Mouse (Mus musculus) thymus, postnatal 14 days (tissue): Measurements from ENCODE around the gene Pdlim7.

Source experiments
- DNase-seq: peaks from one replicate; pipeline ENCODE4 v3.0.0; 2021

Pdlim7 gene

GRCm38 (mm10) chr13:55484520-55485088 is 28.9 kb downstream of the Pdlim7 start:
- peak; percentile 63 for DNase-seq

DNA sequence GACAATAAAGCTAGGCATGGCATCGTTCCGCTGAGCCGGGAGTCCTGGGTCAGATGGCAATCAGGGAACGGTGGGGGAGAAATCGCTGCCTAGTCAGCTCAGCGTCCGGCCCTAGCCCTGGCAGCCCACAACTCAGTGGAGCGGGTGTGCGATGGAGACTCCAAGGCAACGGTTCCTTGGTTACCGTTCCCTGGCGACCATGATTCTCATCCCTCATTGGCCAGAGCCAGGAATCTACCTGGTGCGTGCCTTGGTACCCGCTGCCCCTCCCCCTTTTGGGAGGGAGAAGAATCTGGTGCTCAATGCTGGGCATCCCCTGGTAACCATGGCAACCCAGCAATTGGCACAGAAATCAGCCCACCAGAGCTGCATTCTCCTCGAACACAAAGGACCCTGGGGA is 29.9 kb downstream of the Pdlim7 start:
- DNase-seq: no peak

DNA sequence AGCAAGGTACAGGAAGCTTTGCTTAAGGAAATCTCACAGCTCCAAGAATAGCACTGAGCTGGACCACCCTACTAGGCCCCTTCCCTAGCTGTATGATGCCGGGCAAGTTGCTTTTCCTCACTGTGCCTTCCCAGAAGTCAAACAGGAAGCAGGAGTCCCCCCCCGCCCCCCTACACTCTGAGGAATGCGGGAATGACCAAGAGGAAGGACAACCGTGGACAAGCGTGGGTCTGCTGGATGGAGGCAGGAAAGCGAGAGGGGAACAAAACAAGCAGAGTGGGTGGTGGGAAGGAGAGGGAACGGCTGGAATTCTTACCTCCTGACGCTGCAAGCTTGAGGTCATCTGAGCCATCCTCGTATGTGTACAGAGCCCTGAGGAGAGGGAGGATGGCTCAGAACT is 30.4 kb downstream of the Pdlim7 start:
- no peak for DNase-seq

- DNase-seq: no peak
These were observed 30.9 kb downstream of the Pdlim7 start for GRCm38 (mm10) chr13:55482542-55482941.

- DNase-seq: no peak
These were observed 33.5 kb downstream of the Pdlim7 start for GRCm38 (mm10) chr13:55479929-55480328.

DNA sequence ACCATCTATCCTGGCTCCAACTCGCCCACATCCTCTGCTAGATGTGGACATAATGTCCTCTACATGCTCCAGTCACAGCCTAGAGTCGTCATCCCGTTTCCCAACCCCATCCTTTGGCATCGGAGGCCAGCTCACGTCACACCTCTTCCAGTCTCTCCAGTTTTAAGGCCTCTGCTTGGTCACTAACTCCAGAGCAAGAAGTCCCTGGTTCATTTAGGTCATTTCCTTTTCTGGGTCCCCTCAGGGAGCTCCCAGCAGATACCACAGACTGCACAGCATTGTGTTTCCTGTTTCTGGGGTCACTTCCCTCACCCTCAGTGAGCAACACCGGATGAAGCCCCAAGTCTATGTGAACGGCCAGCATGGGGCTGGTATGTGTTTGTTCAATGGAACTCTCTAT is 34.5 kb downstream of the Pdlim7 start:
- peak; percentile 34 for DNase-seq

DNA sequence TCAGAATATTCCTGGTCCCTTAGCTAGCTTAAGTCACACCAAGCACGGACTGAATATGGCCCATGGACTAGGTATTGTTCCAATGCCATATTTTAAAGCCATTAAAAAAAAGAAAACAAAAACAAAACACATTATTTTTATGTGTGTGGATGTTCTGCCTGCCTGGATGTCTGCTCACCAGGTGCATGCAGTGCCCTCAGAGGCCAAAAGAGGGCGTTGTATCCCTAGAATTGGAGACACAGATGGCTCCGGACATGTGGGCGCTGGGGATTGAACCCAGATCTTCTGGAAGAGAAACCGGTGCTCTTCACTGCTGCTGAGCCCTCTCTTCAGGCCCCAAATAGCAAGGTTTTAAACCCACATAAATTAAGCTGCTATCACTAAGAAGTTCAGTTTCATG is 35.4 kb downstream of the Pdlim7 start:
- DNase-seq: no peak

GRCm38 (mm10) chr13:55477492-55477891 is 36.0 kb downstream of the Pdlim7 start:
- DNase-seq: no peak

GRCm38 (mm10) chr13:55476256-55476655 is 37.2 kb downstream of the Pdlim7 start:
- no peak for DNase-seq

- no peak for DNase-seq
These were observed 37.7 kb downstream of the Pdlim7 start for GRCm38 (mm10) chr13:55475750-55476149.

- DNase-seq: no peak
These were observed 38.8 kb downstream of the Pdlim7 start for GRCm38 (mm10) chr13:55474621-55475069.

- DNase-seq: no peak
These were observed 39.5 kb downstream of the Pdlim7 start for GRCm38 (mm10) chr13:55473961-55474360.

GRCm38 (mm10) chr13:55473076-55473831 is 40.2 kb downstream of the Pdlim7 start:
- peak; percentile 64 for DNase-seq

GRCm38 (mm10) chr13:55472132-55473022 is 41.1 kb downstream of the Pdlim7 start:
- DNase-seq: peak; percentile 60

- DNase-seq: no peak
These were observed 41.7 kb downstream of the Pdlim7 start for GRCm38 (mm10) chr13:55471819-55472131.

DNA sequence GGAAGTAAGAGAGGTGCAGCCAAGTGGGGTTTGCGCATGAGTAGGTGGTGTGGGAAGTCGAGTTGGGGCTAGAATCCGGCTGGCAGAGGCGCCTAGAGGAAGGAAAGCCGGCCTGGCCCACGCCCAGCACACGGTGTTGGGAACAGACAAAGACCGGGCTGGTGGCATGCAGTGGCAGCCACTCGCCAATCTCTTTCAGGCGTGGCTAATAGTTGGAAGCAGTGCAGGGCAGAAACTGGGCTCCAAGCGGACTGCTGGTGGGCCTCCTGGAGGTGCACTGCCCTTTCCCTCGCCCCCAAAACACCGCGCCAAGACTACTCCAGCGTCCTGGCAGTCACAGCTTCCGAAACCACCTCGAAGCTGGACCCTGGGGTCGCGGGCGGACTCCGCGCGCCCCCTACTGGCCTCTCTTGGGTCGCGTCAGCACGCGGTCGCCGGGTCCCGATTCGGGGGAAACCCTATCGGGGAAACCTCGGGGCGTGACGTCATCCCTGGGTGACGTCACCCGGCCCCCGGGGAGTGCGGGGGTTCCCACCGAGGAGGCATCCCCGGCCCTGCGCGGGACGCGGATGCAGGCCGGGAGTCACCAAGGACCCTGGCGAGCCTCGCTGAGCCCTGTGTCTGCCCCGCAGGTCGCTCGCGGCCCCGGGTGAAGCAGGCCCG is 42.2 kb downstream of the Pdlim7 start:
- DNase-seq: peak; percentile 87

DNA sequence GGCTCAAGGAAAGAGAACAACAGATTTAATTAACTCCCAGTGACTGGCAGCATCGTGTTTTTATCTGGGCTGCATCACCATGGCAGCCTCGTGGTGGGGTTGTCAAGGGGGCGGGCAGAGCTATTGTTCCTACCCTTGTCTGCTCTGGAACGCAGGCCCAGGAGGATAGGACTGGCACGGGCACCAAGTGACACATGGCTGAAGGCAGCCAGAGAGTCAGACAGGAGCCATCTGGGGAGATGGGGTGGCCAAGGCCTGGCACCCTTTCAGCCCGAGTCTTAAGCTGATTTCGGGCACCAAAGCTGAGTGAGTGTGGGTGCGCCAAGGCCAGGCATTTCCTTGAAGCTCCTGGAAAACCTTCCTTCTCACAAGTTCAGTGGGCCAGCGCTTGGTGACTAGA is 43.1 kb downstream of the Pdlim7 start:
- no peak for DNase-seq

DNA sequence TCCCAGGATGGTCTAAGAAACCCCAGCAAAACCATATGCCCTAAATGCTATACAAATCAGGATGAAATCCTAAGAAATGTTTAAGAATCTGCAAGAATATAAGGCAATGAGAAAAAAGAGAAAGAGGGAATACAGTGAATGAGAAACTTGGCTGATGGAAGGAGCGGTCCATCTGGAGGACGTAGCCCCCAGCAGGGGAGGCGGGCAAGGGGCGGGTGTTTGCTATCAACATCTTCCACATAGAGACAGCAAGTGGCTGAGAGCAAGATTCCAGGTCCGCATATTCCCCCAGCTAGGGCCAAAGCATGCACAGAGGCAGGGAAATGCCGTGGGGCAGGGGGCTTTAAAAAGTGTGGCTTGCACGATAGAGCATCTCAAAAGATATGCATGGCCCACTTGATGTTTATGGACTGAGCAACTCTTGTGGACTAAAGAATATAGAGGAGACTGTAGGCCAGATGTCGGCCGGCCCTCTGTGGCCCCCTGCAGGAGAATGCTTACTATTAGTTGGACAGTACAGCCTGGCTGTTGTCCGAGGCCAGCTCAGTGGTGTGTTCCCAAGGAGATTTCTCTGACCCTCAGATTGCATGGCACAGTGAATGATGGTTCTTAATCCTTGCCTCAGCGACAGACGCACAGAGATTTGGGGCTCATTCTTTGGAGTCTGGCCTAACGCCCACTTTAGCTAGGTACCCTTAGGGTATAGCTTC is 44.5 kb downstream of the Pdlim7 start:
- no peak for DNase-seq

DNA sequence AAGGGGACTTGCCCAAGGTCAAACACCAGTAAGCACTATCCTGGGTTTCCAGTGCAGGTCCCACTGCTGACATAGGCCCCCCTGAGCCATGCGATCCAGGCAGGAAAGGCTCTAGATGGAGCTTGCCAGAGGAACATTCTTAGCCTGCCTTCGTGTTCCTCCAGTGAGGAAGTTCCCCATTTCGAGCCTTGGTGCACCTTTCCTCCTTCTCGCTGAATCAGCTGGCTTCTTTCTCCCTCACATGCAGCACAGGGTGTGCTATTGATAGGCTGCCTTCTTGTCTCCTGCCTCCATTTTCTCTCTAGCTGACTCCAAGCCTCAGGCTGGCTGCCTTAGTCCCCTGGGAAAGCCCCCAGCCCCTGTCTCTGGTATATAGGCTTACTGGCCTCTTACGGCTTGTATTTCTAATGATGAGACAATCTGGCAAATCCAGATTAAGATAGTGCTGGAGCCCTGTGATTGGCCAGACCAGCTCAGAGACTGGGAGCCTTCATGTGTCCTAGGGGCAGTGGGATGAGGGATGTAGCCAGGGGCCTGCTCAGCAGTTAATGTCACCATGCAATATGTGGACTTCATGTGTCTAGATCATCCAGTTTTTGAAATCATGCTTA is 47.5 kb downstream of the Pdlim7 start:
- no peak for DNase-seq

DNA sequence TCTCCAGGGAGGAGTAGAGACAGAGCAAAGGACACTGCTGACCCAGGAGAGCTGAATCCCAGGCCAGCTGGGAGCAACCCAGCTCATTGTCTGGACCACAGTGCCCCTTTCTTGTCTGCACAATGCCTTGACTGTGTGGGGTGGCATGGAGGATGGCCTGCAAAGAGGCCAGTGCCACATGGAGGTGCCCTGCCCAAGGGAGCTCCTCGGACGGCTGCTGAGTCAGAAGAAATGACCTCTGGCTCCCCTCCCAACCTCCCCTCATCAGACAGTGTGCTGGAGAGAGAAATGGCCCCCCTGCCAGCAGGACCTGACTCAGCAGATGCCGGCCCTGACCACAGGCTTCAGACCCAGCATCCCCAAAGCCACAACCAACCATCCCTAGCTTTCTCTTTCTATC is 48.3 kb downstream of the Pdlim7 start:
- no peak for DNase-seq

GRCm38 (mm10) chr13:55464027-55464884 is 49.2 kb downstream of the Pdlim7 start, which contains the start of gene Prr7:
Gene Prr7, plus strand, starts transcription at chr13:55464267.
- DNase-seq: peak; percentile 78
